Mouse (Mus musculus) hindbrain, embryonic 11.5 days (tissue): ENCODE results near the gene Ins2. TPM values are rescaled to one million over a fixed set of nuclear protein-coding genes. Genes with fewer than 3 reads are reported as not detected.
A peak's percentile ranks its signal among the peaks of the same experiment; 100 is the strongest.

Source experiments
- ATAC-seq: fragments of 200-750 bp; cut with Nextera tagmentation; 2 replicates; pipeline ENCODE4 v1.8.0; 2017; ENCODE audit warnings: mild to moderate bottlenecking, moderate TSS enrichment, moderate library complexity; ENCODE audit not compliant: low FRiP score
- DNase-seq: peaks from one replicate; pipeline ENCODE4 v3.0.0-alpha.2; 2015; ENCODE audit warnings: low spot score
- H3K27ac ChIP-seq: fragments of 300-500 bp; sonication (generic); 2 replicates; pipeline ENCODE4 v1.5.1; 2014; ENCODE audit warnings: mild to moderate bottlenecking, low read depth, low read length
- H3K27me3 ChIP-seq: fragments of 300-500 bp; sonication (generic); 2 replicates; pipeline ENCODE4 v1.6.1; 2014; ENCODE audit warnings: mild to moderate bottlenecking, low read length, moderate library complexity, mixed read lengths; ENCODE audit not compliant: control insufficient read depth, insufficient read depth
- H3K36me3 ChIP-seq: fragments of 300-500 bp; sonication (generic); 2 replicates; pipeline ENCODE4 v1.6.1; 2014; ENCODE audit warnings: mild to moderate bottlenecking, low read length, moderate library complexity, mixed read lengths; ENCODE audit not compliant: control insufficient read depth, insufficient read depth
- H3K4me1 ChIP-seq: fragments of 300-500 bp; sonication (generic); replicated peaks from 2 replicates; pipeline ENCODE4 v1.6.1; 2014; ENCODE audit warnings: low read length, mixed read lengths; ENCODE audit not compliant: control insufficient read depth, insufficient read depth
- H3K4me2 ChIP-seq: fragments of 300-500 bp; sonication (generic); replicated peaks from 2 replicates; pipeline ENCODE4 v1.6.1; 2014; ENCODE audit warnings: mild to moderate bottlenecking, low read depth, low read length
- H3K4me3 ChIP-seq: fragments of 300-500 bp; sonication (generic); 2 replicates; pipeline ENCODE4 v1.5.1; 2014; ENCODE audit warnings: low read depth, low read length
- H3K9ac ChIP-seq: fragments of 300-500 bp; sonication (generic); 2 replicates; pipeline ENCODE4 v1.6.1; 2014; ENCODE audit warnings: low read depth, low read length
- H3K9me3 ChIP-seq: fragments of 300-500 bp; sonication (generic); 2 replicates; pipeline ENCODE4 v1.6.1; 2016; ENCODE audit warnings: low read length; ENCODE audit not compliant: control insufficient read depth
- WGBS: fragments of 180-500 bp; shearing (Covaris S2); extraction: QIAGEN DNeasy Blood & Tissue Kit; methylation state at CpG from one replicate; pipeline ENCODE4 v1.1.7; 2014; 5-methylcytosine and 5-hydroxymethylcytosine counted together
- polyA plus RNA-seq: library from polyadenylated mRNA; unstranded; fragments of >200 nt; fragmentation: Nextera tagmentation; extraction: Ambion mirVana; gene quantifications from 2 replicates; pipeline ENCODE4 v1.2.1, GENCODE M21; 2014

The Ins2 gene
- polyA plus RNA-seq, 1 experiment from 2014 or later: not detected

- Histone ChIP-seq H3K9ac (no peak overlapping the region), H3K4me2 (no peak overlapping the region), H3K4me1 (no peaks in the 10 kb centered on the region), H3K27ac (no peak overlapping the region), H3K36me3 (no peaks in the 10 kb centered on the region), H3K4me3 (no peak overlapping the region), H3K27me3 (no peaks in the 10 kb centered on the region), H3K9me3 (no peaks in the 10 kb centered on the region)
- WGBS: 81% methylated on average over 2 of the region's 2 CpGs
- DNase-seq (no peak), ATAC-seq (no peak)
Measured at GRCm38 (mm10) chr7:142706873-142707272, 36.3 kb downstream of the Ins2 start.

GRCm38 (mm10) chr7:142699334-142699860, 43.8 kb downstream of the Ins2 start:
- no peak for ATAC-seq
- Histone ChIP-seq H3K9ac (no peak overlapping the region), H3K4me3 (no peak overlapping the region), H3K9me3 (no peaks in the 10 kb centered on the region), H3K27ac (no peak overlapping the region), H3K36me3 (no peaks in the 10 kb centered on the region), H3K27me3 (no peaks in the 10 kb centered on the region), H3K4me2 (no peak overlapping the region), H3K4me1 (no peaks in the 10 kb centered on the region)
- 72% methylated on average over 5 of the region's 5 CpGs for WGBS
- DNase-seq: no peak

- H3K9me3 ChIP-seq: no peaks in the 10 kb centered on the region
- H3K9ac ChIP-seq: no peak overlapping the region
- no peak overlapping the region for H3K4me3 ChIP-seq
- H3K4me1 ChIP-seq: no peaks in the 10 kb centered on the region
- H3K27me3 ChIP-seq: no peaks in the 10 kb centered on the region
- DNase-seq (no peak), ATAC-seq (no peak)
- WGBS: 86% methylated on average over 3 of the region's 3 CpGs
- H3K36me3 ChIP-seq: no peaks in the 10 kb centered on the region
- H3K27ac ChIP-seq: no peak overlapping the region
- H3K4me2 ChIP-seq: no peak overlapping the region
Measured at GRCm38 (mm10) chr7:142678611-142679010, 64.6 kb downstream of the Ins2 start.

GRCm38 (mm10) chr7:142675644-142676043, 67.5 kb downstream of the Ins2 start:
- 9% methylated on average over 3 of the region's 3 CpGs for WGBS
- no peaks in the 10 kb centered on the region for H3K4me1 ChIP-seq
- H3K9ac ChIP-seq: no peak overlapping the region
- DNase-seq (peak; percentile 75), ATAC-seq (no peak)
- H3K36me3 ChIP-seq: no peaks in the 10 kb centered on the region
- H3K27ac ChIP-seq: no peak overlapping the region
- H3K4me3 ChIP-seq: no peak overlapping the region
- no peak overlapping the region for H3K4me2 ChIP-seq
- no peaks in the 10 kb centered on the region for H3K27me3 ChIP-seq
- peaks cover 5% of the 10 kb centered on the region; the same call in 1 of the 2 replicates for H3K9me3 ChIP-seq

- H3K27ac ChIP-seq: no peak overlapping the region
Measured at GRCm38 (mm10) chr7:142675141-142675540, 68.0 kb downstream of the Ins2 start.

GRCm38 (mm10) chr7:142672120-142672519, 71.1 kb downstream of the Ins2 start:
- DNase-seq: peak; percentile 74
- no peak overlapping the region for H3K4me2 ChIP-seq
- H3K9ac ChIP-seq: no peak overlapping the region
- no peaks in the 10 kb centered on the region for H3K36me3 ChIP-seq
- WGBS: 11% methylated on average over 4 of the region's 4 CpGs
- no peak for ATAC-seq
- H3K27me3 ChIP-seq: peaks cover 3% of the 10 kb centered on the region; the same call in 1 of the 2 replicates
- no peak overlapping the region for H3K4me3 ChIP-seq
- no peak overlapping the region for H3K27ac ChIP-seq
- peaks cover 14% of the 10 kb centered on the region for H3K9me3 ChIP-seq
- H3K4me1 ChIP-seq: no peaks in the 10 kb centered on the region

More at GRCm38 (mm10) chr7:142675141-142675540, 68.0 kb downstream of the Ins2 start:
- no peak for DNase-seq
- Histone ChIP-seq H3K4me1 (no peaks in the 10 kb centered on the region), H3K4me3 (no peak overlapping the region), H3K9me3 (peaks cover 8% of the 10 kb centered on the region), H3K27me3 (no peaks in the 10 kb centered on the region), H3K4me2 (no peak overlapping the region), H3K36me3 (no peaks in the 10 kb centered on the region), H3K9ac (no peak overlapping the region)
- ATAC-seq: no peak
- WGBS: 77% methylated on average over 6 of the region's 6 CpGs

- Histone ChIP-seq H3K4me3 (no peak overlapping the region), H3K9ac (no peak overlapping the region), H3K4me1 (no peaks in the 10 kb centered on the region), H3K9me3 (peaks cover 14% of the 10 kb centered on the region), H3K36me3 (no peaks in the 10 kb centered on the region), H3K27me3 (peaks cover 12% of the 10 kb centered on the region), H3K4me2 (no peak overlapping the region), H3K27ac (no peak overlapping the region)
- DNase-seq (no peak), ATAC-seq (no peak)
- 90% methylated on average over 1 of the region's 1 CpGs for WGBS
Measured at GRCm38 (mm10) chr7:142671067-142671466, 72.1 kb downstream of the Ins2 start.

- WGBS: 84% methylated on average over 23 of the region's 23 CpGs
- Histone ChIP-seq H3K4me3 (no peak within 1 kb of the TSS), H3K27ac (no peak within 1 kb of the TSS), H3K36me3 (no peaks in the 10 kb centered on the region), H3K4me2 (no peak within 1 kb of the TSS), H3K27me3 (peaks cover 23% of the 10 kb centered on the region), H3K9me3 (peaks cover 14% of the 10 kb centered on the region), H3K4me1 (no peaks in the 10 kb centered on the region), H3K9ac (no peak within 1 kb of the TSS)
- DNase-seq (no peak), ATAC-seq (no peak)
Measured at GRCm38 (mm10) chr7:142669751-142670625, 73.2 kb downstream of the Ins2 start, which contains the start of gene Gm49394. TSS of gene Gm49394 (minus strand) at chr7:142669942.

- H3K36me3 ChIP-seq: no peaks in the 10 kb centered on the region
- H3K27me3 ChIP-seq: peaks cover 38% of the 10 kb centered on the region
- no peaks in the 10 kb centered on the region for H3K4me1 ChIP-seq
- H3K4me2 ChIP-seq: no peak overlapping the region
- DNase-seq: no peak
- no peak overlapping the region for H3K4me3 ChIP-seq
- no peak overlapping the region for H3K9ac ChIP-seq
- ATAC-seq: no peak
- H3K9me3 ChIP-seq: peaks cover 14% of the 10 kb centered on the region
- WGBS: 94% methylated on average over 1 of the region's 1 CpGs
- no peak overlapping the region for H3K27ac ChIP-seq
Measured at GRCm38 (mm10) chr7:142668328-142668727, 74.9 kb downstream of the Ins2 start.
